Mouse (Mus musculus): Measurements from ENCODE around the gene Idh3a. TPM values are rescaled to one million over a fixed set of nuclear protein-coding genes. Genes with fewer than 3 reads are reported as not detected.

The Idh3a gene
- total RNA-seq, 1 experiment from 2014 or later: 704 TPM

DNA sequence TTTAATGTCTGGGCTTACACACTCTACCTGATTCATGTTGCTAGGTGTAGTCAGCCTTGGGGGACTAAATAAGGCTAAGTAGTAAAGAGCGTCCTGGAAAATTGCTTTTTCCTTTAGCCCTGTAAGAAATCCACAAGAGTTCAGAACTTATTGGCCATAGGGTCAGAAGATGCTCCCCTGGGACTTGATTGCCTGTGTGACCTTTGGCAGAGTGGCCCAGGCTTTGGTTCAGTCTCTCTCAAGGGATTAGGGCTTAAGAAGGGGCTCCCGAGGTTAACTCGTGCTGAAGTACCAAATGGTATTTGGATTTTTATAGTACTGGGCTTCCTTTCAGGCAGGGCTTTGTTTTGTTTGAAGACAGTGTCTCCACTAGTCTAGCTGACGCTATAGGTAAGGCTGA, 1.7 kb downstream of the Idh3a start:
- peak; percentile 49 for DNase-seq

DNA sequence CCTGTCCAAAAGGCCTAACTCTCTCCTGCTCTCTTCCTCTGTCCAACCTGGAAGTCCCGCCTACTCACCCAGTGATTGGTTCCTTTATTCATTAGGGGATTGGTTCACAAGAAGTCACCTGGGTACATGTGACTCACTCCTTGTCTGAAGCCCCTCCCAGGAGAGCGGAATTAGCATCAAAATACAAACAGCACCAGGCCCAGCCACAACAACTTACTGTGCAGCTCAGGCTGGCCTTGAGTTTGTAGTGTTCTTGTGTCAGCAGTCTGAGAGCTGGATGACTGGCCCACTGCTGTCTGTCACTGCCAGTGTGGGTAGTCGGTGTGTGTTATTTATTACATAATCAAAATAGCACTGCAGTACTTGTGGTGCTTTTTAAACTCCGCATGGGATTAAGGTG, 7.5 kb downstream of the Idh3a start:
- DNase-seq: peak; percentile 63

DNA sequence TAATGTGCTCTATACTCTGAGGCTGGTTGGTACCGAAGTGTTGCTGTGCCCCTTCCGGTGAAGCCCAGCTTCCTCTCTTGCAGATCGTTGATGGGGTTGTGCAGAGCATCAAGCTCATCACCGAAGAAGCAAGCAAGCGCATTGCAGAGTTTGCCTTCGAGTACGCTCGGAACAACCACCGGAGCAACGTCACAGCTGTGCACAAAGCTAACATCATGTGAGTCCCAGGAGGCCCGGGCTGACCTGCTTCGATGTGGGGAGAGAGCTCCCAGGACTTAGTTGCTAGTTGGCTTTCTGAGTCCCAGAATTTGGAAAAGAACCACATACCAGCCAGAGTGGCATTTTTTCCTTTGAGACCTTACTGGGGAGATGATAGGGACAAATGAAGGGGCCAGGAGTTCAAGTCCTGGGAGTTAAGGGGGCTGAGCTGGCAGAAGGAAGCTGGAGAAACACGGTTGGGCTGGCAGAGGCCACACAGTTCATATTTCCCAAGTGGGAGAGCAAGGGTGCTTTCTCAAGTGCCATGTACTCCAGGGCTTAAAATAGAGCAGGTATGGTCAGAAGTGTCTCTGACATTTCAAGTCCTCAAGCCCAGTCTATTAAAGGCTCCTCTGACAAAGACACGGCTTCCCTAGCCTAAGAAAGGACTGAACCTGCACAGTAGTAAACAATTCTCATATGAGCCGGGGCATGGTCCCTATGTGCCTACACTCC, 10.8 kb downstream of the Idh3a start:
- no peak for DNase-seq

DNA sequence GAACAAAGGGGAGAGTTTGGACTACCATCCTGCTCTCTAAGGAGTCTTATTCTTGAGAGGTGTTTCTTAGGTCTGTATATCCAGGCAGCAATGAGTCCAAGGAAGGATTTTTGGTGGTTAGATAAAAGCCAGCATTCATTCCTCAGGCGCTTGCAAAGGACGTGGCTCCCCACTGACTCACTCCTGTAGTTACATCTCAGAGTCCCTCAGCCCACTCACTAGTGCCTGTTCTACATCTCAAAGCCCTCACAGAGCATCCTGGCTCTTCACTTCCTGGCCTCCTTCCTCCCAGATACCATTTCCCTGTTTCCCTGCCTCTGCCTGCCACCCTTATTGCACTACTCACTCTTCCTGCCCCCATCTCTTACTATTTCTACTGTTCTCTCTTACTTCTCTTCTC, 16.3 kb downstream of the Idh3a start:
- no peak for DNase-seq

DNA sequence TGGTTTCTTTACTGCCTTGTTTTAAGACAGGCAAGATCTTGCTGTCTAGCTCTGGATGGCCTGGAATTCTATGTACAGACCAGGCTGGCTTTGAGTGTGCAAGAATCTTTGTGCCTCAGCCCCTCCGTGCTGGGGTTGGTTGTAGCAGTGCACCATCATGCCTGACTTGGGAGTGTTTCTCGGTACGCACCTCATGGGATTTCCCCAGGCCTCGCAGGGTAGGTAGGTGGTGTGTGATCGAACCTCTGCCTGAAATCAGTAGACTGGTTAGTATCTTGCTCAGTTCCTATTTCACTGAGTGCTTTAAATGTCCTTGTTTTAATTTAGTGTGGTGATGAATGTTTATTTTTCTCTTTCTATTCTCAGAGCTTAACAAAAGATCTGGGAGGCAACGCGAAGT, 16.8 kb downstream of the Idh3a start:
- no peak for DNase-seq

DNA sequence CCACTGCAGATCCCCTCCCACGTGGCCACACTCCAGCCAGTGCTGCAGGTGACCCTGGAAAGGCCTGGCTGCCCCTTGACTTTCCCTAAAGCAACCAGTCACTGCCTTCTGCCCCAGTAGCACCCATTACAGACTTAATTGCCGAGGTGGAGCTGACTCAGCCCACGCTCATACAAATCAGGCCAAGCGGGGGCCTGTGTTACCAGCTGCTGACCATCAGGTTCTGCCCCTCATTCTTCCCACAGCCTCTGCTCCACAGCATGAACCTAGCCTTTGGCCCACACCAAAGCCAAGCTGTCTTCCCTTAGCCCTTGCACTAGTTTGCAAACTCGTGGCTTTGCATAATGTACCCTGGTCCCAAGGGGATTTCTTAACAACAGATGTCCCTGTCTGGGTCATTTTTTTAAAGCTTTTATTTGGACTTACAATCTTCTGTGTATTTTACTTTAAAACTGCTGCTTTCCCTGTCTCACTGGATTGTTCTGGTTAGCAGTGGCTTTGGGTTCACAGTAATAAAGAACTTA, 18.1 kb downstream of the Idh3a start:
- DNase-seq: peak; percentile 66

DNA sequence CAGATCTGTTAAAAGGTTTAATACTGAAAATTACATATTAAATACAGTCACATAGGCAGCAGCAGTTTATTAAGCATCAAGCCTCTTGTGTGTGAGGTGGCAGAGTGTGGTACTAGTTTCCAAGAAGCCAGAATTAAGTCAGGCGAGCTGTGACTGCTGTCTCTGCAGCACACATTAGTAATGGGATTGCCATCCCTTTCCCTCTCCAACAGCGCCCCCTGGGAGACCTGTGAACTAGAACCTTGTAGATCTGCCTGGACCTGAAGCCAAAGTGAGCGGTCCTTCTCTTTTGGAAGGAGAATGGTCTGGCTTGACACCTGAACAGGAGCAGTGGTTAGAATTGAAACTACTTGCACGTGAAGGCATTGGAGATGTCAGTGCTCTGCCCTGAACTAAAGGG, 18.8 kb downstream of the Idh3a start:
- peak; percentile 88 for DNase-seq

DNA sequence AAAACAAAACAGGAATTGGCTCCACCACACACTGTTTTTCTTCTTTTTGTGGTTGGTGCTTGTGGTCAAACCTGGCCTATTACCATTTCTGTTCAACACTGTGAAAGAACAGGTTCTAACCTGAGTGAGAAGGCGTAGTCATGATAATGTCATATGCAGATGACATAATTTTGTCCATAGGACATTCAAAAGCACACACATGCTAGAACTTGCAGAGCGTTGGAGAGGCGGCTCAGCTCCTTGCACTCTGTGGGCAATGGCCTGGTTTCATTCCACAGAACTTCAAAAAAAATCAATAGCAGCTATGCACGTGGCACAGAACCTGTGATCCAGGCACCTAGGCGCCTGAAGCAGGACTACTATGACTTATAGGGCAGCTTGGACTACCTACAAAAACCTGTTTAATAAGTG, 26.7 kb downstream of the Idh3a start:
- no peak for DNase-seq

DNA sequence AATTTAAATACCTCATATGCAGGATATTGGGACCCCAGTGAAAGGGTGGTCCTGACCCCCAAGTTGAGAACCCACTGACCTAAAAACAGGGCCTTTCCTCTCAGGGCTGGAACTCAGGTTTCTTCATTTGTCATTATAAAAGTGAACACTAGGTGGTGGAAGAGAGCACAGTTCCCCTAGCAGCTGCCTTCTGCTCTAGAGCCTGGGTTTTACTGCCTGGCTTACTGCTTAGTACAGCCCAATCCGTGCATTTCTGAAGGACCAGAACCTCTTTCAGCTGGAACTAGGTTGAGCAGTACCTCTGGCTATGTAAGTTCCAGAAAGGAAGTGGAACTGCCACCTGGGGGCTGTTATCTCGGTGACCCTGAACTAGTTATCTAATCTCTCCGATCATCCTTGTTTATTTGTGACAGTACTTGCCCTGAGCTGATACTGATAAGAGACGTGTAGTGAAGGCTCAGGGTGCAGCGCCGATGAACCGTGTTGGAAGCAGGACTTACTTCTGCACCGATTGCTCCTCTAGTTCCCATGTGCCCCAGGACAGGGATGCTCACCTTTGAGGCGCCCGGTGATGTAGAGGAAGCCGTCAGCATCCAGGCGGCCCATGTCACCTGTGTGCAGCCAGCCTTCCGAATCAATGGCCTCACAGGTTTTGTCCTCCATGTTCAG, 28.2 kb downstream of the Idh3a start:
- DNase-seq: no peak

DNA sequence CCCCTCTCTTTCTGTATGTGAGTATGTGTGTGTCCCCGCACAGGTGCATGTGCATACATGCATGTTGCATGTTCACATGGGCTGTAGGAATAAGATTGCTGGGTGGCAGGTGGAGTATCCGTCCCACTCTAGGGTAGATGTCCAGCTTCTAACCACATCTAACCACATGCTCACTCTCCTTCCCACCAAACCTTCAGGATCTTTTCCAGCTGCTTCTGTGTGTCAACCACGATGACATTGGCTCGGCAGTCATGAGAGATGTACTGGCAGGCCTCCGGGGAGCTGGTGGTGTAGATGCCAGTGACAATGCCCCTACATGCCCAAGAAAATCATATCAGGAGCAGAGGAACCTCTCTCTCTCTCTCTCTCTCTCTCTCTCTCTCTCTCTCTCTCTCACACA, 41.1 kb downstream of the Idh3a start:
- DNase-seq: no peak

DNA sequence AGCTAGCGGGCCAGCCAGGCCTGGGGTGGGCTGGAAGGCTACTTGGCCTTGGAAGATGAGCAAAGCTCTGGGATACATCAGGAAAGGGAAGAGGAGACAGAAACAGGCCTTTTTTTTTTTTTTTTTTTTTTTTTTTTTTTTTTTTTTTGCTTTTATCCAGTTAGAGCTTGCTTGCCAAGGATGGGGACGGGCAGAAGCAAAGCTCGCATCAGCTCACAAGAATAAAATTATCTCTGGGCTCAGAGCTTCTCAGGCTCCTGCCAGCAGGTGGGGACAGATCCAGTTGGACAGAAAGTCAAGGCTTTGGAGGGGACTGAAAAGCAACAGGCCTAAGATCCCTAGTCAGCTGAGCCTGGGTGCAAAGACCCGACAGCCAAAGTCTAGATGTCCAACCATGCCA, 42.6 kb downstream of the Idh3a start:
- peak; percentile 43 for DNase-seq

DNA sequence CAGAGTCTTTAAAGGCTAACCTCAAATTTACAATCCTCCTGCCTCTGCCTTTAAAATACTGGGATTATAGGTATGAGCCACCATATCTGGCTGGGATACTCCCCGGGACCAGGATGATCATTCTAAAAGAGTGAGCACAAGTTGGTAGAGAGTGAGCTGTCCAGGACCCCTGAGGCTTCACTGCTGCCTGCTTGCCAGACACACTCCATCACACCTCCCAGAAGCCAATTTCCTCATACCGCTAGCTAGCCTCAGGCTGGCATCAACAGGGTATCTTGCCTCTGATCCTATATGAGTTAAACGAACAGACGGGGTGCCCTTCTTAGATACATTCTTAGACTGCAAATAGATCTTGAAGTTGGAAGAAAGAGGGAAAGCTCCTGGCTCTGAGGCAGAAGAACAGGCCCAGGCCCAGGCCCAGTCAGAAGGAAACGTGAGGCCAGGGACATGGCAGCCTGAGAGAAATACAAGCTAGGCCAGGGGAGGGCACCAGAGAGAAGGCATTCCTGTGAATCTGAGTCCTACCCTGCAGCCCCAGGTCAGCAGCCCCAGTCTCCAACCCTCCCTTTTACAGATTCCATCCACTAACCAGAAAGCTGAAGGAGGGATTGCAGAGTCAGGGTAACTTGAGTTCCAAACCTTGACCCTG, 43.6 kb downstream of the Idh3a start:
- peak; percentile 53 for DNase-seq

DNA sequence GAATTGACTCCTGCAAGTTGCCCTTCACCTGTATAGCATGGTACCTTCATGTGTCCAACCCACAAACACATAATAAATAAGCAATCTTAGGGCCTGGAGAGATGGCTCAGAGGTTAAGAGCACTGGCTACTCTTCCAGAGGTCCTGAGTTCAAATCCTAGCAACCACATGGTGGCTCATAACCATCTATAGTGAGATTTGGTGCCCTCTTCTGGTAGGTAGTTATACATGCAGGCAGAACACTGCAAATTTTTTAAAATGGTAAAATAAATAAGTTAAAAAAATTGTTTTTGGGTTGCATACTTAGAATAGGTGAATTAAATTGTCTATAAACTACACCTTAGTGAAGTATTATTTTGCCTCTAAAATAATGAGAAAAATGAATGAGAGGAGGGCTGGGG, 44.8 kb downstream of the Idh3a start:
- DNase-seq: no peak

DNA sequence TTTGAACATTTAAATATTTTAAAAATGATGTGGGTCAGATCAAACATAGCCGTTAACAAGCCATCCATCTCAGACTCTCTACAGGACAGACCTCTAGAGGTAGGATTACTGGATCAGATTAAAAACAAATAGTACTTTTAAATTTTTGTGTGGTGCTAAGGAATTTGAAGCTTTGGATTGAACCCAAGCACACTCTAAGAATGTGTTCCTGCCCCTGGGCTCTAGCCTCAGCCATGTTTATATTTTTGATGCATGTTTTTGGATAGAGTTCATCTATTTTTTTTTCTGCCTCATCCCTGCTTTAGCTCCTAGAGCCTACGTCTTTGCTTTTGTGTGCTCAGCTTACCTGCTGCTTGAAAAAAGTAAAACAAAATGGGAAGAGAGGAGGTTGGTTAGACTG, 47.3 kb downstream of the Idh3a start:
- DNase-seq: no peak

DNA sequence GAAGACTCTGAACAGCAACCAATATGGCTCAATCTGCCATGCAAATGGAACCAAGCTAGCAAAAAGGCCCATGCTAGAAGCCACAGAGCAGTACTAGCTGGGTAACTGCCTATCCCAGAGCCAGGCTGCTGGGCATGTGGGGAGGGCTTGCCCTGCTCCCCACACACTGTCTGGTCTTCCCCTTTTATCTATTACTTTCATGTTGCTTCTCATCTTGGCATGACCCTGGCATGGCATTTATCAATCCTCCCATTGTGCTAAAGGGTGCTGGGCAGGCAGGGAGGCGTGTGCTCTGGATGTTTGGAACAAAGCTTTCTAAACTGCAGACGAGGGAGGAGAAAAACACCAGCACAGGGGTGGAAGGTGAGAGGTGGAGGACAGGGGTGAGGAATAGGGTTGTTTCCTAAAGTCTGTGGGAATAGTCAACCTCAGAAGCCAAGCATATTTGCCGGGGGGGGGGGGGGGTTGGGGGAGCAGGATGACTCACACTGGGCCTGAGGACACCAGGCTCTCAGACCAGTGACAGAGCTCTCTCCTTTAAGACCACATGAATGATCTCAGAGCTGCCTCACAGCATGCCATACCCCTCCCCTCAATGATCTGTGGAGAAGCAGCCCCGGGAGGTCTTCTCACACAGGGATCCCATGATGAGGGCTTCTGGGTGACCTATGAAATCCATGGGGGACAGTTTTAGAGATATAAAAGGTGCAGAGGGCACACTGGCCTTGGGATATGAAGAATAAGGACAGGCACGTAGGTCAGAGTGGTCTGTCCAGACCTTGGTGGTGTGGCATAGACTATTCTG, 51.6 kb downstream of the Idh3a start:
- DNase-seq: peak; percentile 36

DNA sequence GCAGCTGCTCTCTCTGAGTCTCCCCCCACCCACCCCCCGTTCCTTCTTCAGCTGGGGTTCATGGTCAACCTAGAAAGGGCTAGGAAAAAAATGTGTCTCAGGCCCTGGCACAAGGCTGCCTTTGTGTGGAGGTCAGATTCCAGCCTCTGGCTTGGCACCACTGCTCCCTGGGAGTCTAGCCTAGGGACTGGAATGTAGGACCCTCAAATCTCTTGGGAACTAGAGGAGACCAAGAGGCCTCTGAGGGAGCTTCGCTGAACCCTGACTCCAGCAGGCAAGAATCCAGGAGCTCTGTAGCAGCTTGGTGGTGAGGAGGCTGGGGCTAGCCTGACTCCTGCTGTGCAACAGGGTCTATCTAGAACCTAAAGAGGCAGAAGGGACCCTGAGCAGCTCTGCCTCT, 53.1 kb downstream of the Idh3a start:
- DNase-seq: peak; percentile 32

DNA sequence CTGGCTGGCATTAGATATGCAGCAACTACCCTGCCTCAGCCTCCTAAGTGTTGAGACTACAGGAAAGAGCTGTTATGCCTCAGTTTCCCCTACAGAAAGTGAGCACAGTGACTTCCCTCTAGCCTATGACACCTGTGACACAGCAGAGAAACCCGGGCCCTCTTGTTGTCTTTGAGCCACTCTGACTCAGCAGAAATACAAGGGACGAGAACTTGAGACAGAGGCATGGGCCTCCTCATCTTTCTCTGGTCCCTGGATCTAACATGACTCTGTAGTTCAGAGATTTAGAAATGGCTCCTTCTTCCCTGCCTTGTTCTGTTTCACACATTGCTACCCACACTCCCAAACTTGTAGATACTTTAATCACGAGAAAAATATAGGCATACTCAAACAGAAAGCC, 55.4 kb downstream of the Idh3a start:
- DNase-seq: no peak

DNA sequence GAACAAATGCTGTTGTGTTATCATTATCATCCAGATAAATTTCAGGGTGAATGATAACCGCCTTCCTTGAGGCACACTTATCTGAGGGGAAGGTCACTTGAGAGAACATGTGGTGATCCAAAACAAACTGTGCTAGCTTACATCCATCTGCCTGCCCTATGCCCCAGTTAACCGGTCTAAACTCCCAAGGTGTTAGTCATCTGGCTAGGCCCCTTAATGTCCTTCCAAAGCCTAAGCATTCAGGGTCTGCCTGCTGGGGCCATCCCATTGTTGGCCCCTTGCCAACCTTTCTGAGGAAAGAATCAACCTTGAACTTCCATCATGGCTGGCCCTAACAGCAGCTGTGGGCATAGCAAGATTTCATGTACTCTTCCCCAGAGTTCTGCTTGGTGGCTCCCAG, 56.0 kb downstream of the Idh3a start:
- DNase-seq: peak; percentile 60

DNA sequence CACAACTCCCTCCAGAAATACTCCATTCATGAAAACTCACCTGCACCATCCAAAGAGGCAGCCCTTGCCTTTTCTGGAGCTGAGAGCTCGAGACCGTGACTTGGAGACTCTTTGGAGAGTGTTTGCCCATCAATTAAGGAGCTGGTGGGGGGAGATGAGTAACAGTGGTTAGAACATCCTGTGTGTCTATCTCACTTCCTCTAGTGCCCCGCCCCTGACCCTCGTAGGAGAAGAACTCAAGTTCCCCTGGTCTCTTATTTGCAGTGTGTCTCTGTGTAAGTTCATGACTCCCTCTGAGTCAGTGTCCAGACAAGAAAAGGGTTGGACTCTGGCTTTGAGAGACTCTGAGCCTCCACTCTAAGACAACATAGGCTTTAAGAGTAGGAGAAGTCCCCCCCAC, 56.4 kb downstream of the Idh3a start:
- no peak for DNase-seq

DNA sequence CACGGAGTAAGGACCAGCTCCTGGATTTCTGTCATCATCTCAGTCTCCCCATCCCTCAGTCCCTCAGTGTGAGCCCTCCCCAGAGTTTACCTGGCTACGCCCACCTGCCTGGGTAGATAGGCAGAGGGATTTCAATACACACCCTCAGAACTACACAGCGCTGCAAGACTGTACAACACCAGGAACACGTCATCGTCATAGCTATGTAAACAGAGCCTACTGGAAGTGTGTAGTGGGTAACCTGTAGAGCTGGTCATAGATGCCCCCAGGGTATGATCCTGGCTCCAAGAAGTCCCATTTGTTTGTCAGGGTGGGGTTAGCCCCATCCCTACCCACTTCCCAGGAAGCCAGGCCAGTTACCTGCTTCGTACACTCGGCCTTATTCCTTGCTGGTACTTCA, 57.0 kb downstream of the Idh3a start:
- DNase-seq: no peak

DNA sequence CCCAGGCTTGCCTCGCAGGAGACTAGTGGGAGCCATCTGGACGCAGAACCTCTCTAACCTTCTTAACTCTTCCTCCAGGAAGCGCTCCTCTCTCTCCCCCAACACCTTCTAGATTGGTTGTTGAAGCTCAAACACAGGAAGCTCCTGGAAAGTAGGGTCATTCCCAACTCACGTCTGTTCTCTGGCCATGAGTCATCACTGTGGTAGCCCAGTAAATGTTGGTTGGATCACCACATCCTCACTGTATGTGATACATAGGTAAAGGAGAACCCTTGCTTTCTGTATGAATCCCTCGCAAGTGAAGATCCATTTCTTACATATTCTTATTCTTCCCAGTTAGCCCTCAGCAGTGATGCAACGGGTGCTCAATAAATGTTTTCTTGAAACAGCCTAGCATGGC, 59.4 kb downstream of the Idh3a start:
- no peak for DNase-seq

DNA sequence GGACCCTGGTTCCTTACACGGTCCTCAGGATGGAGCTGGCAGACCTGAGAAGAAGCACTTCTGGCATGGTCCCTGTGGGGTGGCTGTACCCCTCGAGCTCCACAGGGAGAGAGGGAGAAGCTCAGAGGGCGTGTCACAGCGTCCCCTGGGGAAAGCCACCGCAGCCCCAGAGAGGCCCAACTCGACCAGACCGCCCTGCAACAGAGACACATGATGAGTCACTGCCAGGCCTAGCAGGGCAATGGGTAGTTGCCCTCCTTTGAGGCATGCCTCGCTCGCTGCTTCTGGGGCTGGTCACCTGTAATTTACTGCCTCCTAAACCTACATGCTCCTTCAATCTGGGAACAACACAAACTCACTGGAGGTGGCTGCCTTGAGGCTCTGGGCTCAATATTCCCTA, 60.1 kb downstream of the Idh3a start:
- no peak for DNase-seq

DNA sequence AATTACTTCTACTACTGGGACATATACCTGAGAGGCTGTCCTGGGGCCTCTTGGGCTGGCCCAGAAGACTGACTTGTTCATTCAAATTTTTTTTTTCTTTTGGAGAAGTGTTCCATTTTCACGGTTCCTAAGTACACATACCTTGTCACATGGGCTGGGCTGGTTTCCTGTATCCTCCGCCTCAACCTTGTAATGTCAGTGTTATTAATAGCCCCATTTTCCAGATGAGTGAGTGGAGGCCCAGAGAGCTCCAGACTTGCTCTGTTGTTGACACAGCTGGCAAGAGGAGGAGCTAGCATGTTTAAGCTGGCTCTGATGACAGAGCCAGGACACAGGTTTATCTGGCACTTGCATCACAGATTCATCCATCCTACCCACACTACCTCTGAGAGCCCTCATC, 61.3 kb downstream of the Idh3a start:
- no peak for DNase-seq
